Mouse (Mus musculus) ES-Bruce4 (cell line): ENCODE measurements around the gene Nfasc.

Experiments used
- CTCF ChIP-seq: IDR thresholded peaks from one replicate; pipeline ENCODE4 v1.8.1; 2011; ENCODE audit warnings: low read depth, low read length
- POLR2A ChIP-seq: IDR thresholded peaks from one replicate; pipeline ENCODE4 v1.8.1; 2011; ENCODE audit warnings: low read length; ENCODE audit not compliant: insufficient read depth

- TF ChIP-seq POLR2A = no peak
- no peak for TF ChIP-seq CTCF
Observed at GRCm38 (mm10) chr1:132759390-132759789, 17.8 kb upstream of the Nfasc start.
